Mouse (Mus musculus): ENCODE measurements around the gene Ythdf2.

DNA sequence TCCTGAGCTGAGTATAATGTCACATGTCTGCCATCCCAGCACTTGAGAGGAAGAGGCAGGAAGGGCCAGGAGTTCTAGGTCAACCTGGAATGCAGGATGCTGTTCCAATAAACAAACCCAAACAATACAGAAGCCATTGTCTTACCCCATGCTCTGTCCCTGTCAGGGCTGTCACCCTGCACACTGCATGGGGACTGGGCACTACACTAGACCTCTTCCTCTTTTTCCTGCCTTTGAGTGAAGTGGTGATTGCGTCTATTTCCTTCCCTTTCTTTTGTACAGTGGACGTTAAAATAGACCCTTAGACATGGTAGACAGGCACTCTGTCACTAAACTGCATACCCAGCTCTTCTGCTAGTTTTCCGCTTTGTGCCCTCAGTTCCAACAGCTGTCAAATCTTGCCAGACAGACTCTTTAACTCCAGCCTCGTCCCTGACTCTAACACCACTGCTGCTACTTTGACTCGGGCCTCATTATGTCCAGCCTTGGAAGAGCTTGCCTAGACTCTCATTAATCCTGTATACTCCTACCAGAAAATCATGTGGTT lies 35.4 kb upstream of the Ythdf2 start:
- no peak for TF ChIP-seq GATA1 (IDR thresholded peaks at IDR 0.05; ENCODE audit: borderline replicate concordance, low read length)
- TF ChIP-seq CTCF (IDR thresholded peaks at IDR 0.05; ENCODE audit: low read depth, low read length): no peak
- no peak for TF ChIP-seq TAL1 (conservative IDR thresholded peaks at IDR 0.05; ENCODE audit: low read depth, low read length)
